Mouse (Mus musculus) liver, embryonic 16.5 days (tissue): Measurements from ENCODE around the gene 4930404H24Rik. TPM values are rescaled to one million over a fixed set of nuclear protein-coding genes. Genes with fewer than 3 reads are reported as not detected.

Experiments used
- ATAC-seq: fragments of 200-750 bp; cut with Nextera tagmentation; 2 replicates; pipeline ENCODE4 v1.8.0; 2017; ENCODE audit warnings: low read depth, mild to moderate bottlenecking, moderate number of reproducible peaks, moderate library complexity
- H3K27ac ChIP-seq: fragments of 300-500 bp; sonication (generic); 2 replicates; pipeline ENCODE4 v1.5.1; 2014; ENCODE audit warnings: mild to moderate bottlenecking, low read length
- H3K27me3 ChIP-seq: fragments of 300-500 bp; sonication (generic); 2 replicates; pipeline ENCODE4 v1.6.1; 2014; ENCODE audit warnings: low read depth, low read length, mixed read lengths; ENCODE audit not compliant: control insufficient read depth, insufficient read depth
- H3K36me3 ChIP-seq: fragments of 300-500 bp; sonication (generic); 2 replicates; pipeline ENCODE4 v1.6.1; 2014; ENCODE audit warnings: mild to moderate bottlenecking; ENCODE audit not compliant: control insufficient read depth, insufficient read depth
- H3K4me1 ChIP-seq: fragments of 300-500 bp; sonication (generic); 2 replicates; pipeline ENCODE4 v1.6.1; 2014; ENCODE audit warnings: low read depth, low read length, mixed read lengths; ENCODE audit not compliant: control insufficient read depth
- H3K4me2 ChIP-seq: fragments of 300-500 bp; sonication (generic); 2 replicates; pipeline ENCODE4 v1.6.1; 2014; ENCODE audit warnings: low read depth, low read length, mixed read lengths
- H3K4me3 ChIP-seq: fragments of 300-500 bp; sonication (generic); 2 replicates; pipeline ENCODE4 v1.5.1; 2014; ENCODE audit warnings: low read depth, mild to moderate bottlenecking, low read length
- H3K9ac ChIP-seq: fragments of 300-500 bp; sonication (generic); 2 replicates; pipeline ENCODE4 v1.6.1; 2014; ENCODE audit warnings: low read depth, low read length
- H3K9me3 ChIP-seq: fragments of 300-500 bp; sonication (generic); replicated peaks from 2 replicates; pipeline ENCODE4 v1.6.1; 2016; ENCODE audit warnings: low read length; ENCODE audit not compliant: control insufficient read depth
- WGBS: fragments of 180-500 bp; shearing (Covaris S2); extraction: QIAGEN DNeasy Blood & Tissue Kit; methylation state at CpG from one replicate; pipeline ENCODE4 v1.1.7; 2014; ENCODE audit not compliant: insufficient replicate concordance; 5-methylcytosine and 5-hydroxymethylcytosine counted together
- polyA plus RNA-seq: library from polyadenylated mRNA; unstranded; fragments of >200 nt; fragmentation: Nextera tagmentation; extraction: Ambion mirVana; gene quantifications from 2 replicates; pipeline ENCODE4 v1.2.1, GENCODE M21; 2015

The 4930404H24Rik gene
- polyA plus RNA-seq, 1 experiment from 2014 or later = not detected

GRCm38 (mm10) chr2:153496301-153496700 is 3.7 kb downstream of the 4930404H24Rik start:
- Histone ChIP-seq H3K36me3 (no peaks in the 10 kb centered on the region), H3K4me1 (peaks cover 63% of the 10 kb centered on the region), H3K9ac (peak overlapping the region; percentile 55), H3K4me2 (peak overlapping the region; percentile 34), H3K4me3 (no peak overlapping the region), H3K9me3 (no peaks in the 10 kb centered on the region), H3K27ac (peak overlapping the region; percentile 95), H3K27me3 (no peaks in the 10 kb centered on the region)
- WGBS = 44% methylated on average over 6 of the region's 6 CpGs
- no peak for ATAC-seq

- Histone ChIP-seq H3K27ac (peak overlapping the region; percentile 95), H3K27me3 (no peaks in the 10 kb centered on the region), H3K36me3 (no peaks in the 10 kb centered on the region), H3K4me3 (no peak overlapping the region), H3K4me1 (peaks cover 57% of the 10 kb centered on the region), H3K9ac (peak overlapping the region; percentile 55), H3K9me3 (no peaks in the 10 kb centered on the region), H3K4me2 (no peak overlapping the region)
- ATAC-seq = no peak
- WGBS = 81% methylated on average over 13 of the region's 13 CpGs
Measured at GRCm38 (mm10) chr2:153496898-153497297, 4.3 kb downstream of the 4930404H24Rik start.

- ATAC-seq = no peak
- H3K27ac ChIP-seq = peak overlapping the region; percentile 21; the same call in 1 of the 2 replicates
- 49% methylated on average over 4 of the region's 4 CpGs for WGBS
- H3K36me3 ChIP-seq = no peaks in the 10 kb centered on the region
- H3K4me3 ChIP-seq = no peak overlapping the region
- H3K27me3 ChIP-seq = no peaks in the 10 kb centered on the region
- no peaks in the 10 kb centered on the region for H3K9me3 ChIP-seq
- H3K4me2 ChIP-seq = no peak overlapping the region
- H3K4me1 ChIP-seq = peaks cover 41% of the 10 kb centered on the region
- H3K9ac ChIP-seq = no peak overlapping the region
Measured at GRCm38 (mm10) chr2:153499154-153499553, 6.6 kb downstream of the 4930404H24Rik start.

DNA sequence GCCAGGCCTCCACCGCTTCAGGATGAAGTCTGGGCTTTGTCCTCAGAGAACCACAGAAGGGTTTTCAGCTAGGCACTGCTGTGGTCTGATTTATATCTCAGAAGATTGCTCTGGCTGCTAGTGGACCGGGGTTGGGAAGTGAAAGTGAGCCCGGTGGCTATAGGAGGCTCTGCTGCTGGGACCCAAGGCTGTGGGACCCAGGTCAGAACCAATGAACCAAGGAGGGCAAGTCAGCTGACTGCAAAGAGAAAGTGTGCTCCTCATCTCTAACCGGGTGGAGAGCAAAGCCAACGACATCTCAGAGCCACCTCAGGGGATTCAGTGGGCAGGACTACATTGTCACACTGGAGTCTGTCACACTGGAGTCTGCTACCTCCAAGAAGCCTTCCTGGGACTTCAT is 13.8 kb downstream of the 4930404H24Rik start:
- no peak overlapping the region for H3K27ac ChIP-seq

GRCm38 (mm10) chr2:153507969-153508368 is 15.4 kb downstream of the 4930404H24Rik start:
- 92% methylated on average over 2 of the region's 2 CpGs for WGBS
- peaks cover 39% of the 10 kb centered on the region for H3K4me1 ChIP-seq
- no peak overlapping the region for H3K27ac ChIP-seq
- H3K9ac ChIP-seq = no peak overlapping the region
- ATAC-seq = no peak
- no peaks in the 10 kb centered on the region for H3K27me3 ChIP-seq
- no peak overlapping the region for H3K4me2 ChIP-seq
- H3K36me3 ChIP-seq = no peaks in the 10 kb centered on the region
- H3K4me3 ChIP-seq = no peak overlapping the region
- H3K9me3 ChIP-seq = no peaks in the 10 kb centered on the region

More for the DNA sequence above, 13.8 kb downstream of the 4930404H24Rik start:
- no peaks in the 10 kb centered on the region for H3K27me3 ChIP-seq
- H3K9ac ChIP-seq = no peak overlapping the region
- WGBS = 53% methylated on average over 5 of the region's 5 CpGs
- H3K4me2 ChIP-seq = no peak overlapping the region
- no peak for ATAC-seq
- peaks cover 34% of the 10 kb centered on the region for H3K4me1 ChIP-seq
- no peaks in the 10 kb centered on the region for H3K36me3 ChIP-seq
- no peak overlapping the region for H3K4me3 ChIP-seq
- H3K9me3 ChIP-seq = no peaks in the 10 kb centered on the region

- H3K4me2 ChIP-seq = no peak overlapping the region
- peaks cover 39% of the 10 kb centered on the region for H3K4me1 ChIP-seq
- no peaks in the 10 kb centered on the region for H3K27me3 ChIP-seq
- no peaks in the 10 kb centered on the region for H3K36me3 ChIP-seq
- no peak overlapping the region for H3K4me3 ChIP-seq
- H3K9me3 ChIP-seq = no peaks in the 10 kb centered on the region
- WGBS = 72% methylated on average over 3 of the region's 3 CpGs
- H3K9ac ChIP-seq = no peak overlapping the region
- ATAC-seq = no peak
- no peak overlapping the region for H3K27ac ChIP-seq
Measured at GRCm38 (mm10) chr2:153508405-153508804, 15.8 kb downstream of the 4930404H24Rik start.

DNA sequence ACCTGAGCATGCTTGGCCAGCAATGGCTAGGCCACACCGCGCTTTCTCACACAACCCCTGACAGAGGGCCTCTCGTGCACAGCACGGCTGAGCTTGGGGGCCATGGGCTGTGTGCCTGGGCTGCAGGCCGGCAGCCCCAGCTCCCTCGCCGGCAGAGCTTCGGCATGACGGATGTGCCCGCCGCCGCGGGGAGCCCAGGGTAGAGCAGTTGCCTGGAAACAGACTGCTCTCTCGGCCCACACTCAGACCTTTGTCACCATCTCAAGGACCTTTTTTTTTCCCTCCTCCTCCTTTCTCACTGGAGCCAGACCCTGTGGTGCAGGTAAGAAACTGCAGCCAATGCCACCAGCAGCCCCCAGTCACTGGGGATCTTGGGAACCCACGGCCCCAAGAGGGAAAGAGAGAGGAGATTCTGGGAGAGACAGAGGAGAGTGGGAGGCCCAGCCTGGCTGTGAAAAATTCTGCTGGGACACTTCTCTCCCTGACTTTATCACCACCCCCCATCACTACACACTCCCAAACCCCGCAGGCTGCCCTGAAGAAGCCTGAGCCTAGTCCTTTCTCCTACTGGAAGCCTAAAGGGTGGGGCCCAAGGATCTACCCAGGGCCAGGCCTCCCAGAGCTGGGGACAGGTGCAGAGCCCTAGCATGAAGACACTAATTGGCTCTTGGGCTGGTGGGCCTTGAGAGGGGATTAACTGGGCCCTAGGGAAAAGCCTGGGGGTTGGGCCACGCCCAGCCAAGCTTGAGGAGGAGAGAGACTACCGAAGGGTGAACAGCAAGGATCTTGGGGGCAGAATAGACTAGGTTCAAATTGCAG is 16.8 kb downstream of the 4930404H24Rik start:
- 36% methylated on average over 18 of the region's 18 CpGs for whole genome bisulfite sequencing
- Histone ChIP-seq H3K4me1 (peaks cover 41% of the 10 kb centered on the region), H3K4me2 (no peak overlapping the region), H3K4me3 (no peak overlapping the region), H3K9me3 (no peaks in the 10 kb centered on the region), H3K27ac (no peak overlapping the region), H3K9ac (peak overlapping the region; percentile 29; the same call in 1 of the 2 replicates), H3K27me3 (no peaks in the 10 kb centered on the region), H3K36me3 (no peaks in the 10 kb centered on the region)
- peak; percentile 42; the same call in 1 of the 2 replicates for ATAC-seq

DNA sequence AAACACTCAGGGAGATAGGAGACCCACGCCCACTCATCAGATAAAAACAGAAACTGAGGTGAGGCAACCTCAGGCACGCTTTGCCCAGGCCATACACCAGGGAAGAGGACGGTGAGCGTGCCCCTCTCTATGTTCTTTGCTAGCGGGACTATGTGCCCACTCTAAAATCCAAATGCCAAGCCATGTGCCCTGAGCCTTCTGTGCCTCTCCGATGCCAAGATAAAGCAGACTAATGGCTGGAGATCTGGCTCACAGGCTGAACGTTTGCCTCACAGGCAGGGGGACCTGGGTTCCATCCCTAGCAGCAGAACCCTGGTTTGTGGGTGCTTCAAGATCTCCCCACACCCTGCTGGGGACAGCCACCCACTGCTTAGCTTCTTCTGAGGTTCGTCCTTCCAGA is 17.5 kb downstream of the 4930404H24Rik start:
- ATAC-seq = no peak
- Histone ChIP-seq H3K27ac (no peak overlapping the region), H3K9me3 (no peaks in the 10 kb centered on the region), H3K4me2 (no peak overlapping the region), H3K27me3 (no peaks in the 10 kb centered on the region), H3K36me3 (no peaks in the 10 kb centered on the region), H3K4me1 (peaks cover 48% of the 10 kb centered on the region), H3K4me3 (no peak overlapping the region), H3K9ac (no peak overlapping the region)
- 44% methylated on average over 8 of the region's 8 CpGs for WGBS

DNA sequence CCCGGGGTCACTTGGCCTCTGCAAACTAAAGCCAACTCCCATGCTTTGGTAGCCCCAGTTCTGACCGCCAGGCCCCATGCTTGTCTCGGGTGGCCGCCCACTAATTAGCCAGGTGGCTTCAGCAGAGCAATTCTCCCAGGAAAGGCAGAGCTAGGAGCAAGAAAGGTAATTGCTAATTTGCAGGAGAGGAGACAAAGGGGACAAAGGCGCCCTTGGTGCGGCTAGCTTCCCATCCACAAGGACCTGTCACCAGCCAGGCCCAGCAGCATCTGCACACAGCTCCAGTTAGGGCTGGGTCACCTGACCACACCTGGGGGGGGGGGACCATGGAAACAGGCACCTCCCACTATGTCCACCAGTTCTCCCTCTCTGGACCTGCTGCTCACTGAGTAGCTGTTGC is 19.0 kb downstream of the 4930404H24Rik start:
- H3K9ac ChIP-seq = no peak overlapping the region
- H3K4me3 ChIP-seq = no peak overlapping the region
- H3K9me3 ChIP-seq = no peaks in the 10 kb centered on the region
- peaks cover 38% of the 10 kb centered on the region for H3K4me1 ChIP-seq
- 76% methylated on average over 6 of the region's 6 CpGs for WGBS
- H3K27me3 ChIP-seq = no peaks in the 10 kb centered on the region
- H3K36me3 ChIP-seq = no peaks in the 10 kb centered on the region
- no peak for ATAC-seq
- no peak overlapping the region for H3K27ac ChIP-seq
- H3K4me2 ChIP-seq = no peak overlapping the region
